Mouse (Mus musculus) kidney, adult 2 months (tissue): ENCODE results near the gene Cdc42.

Experiments
- CTCF ChIP-seq: fragments of 200-500 bp; conservative IDR thresholded peaks from 2 replicates; pipeline ENCODE4 v1.5.1; 2011; ENCODE audit warnings: low read depth, mild to moderate bottlenecking, control low read depth, low read length, moderate library complexity, mixed read lengths; ENCODE audit not compliant: insufficient read depth, insufficient read length
- POLR2A ChIP-seq: fragments of 200-500 bp; IDR thresholded peaks from one replicate; pipeline ENCODE4 v1.6.1; 2011; ENCODE audit warnings: low read depth, low read length, control low read depth

DNA sequence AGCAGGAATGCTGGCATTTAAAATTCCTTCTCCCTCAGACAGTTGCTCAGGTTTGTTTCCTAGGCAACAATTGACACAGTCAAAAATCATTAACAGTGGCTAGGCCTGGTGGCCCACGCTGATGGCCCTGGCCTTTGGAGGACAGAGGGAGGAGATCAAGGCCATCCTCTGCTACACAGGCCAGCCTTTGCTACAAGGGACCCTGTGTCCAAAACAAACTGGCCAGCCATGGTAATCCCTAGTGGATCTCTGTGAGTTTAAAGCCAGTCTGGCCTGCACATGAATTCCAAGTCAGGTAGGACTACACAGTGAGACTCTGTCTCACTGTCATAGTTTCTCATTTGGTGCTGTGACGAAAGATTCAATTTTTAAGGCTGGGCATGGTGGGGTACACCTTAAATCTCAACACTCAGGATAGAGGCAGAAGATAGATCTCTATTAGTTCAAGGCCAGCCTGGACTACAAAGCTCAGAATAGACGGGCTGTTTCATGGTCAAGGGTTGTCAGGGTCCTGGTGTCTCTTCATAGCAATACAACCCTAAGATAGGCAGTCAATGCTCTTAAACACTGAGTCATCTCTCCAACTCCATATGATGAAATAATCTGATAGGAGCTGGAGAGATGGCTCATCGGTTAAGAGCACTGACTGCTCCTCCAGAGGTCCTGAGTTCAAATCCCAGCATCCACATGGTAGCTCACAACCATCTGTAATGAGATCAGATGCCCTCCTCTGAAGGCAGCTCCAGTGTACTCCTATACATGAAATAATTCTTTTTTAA lies 20.2 kb upstream of the Cdc42 start:
- TF ChIP-seq POLR2A (no peak), CTCF (no peak)
